ENCODE assay signal across 8 mouse cellular contexts in genomic region chr6:149311044-149311443, GRCm38 (mm10). TPM values are rescaled to one million over a fixed set of nuclear protein-coding genes. Genes with fewer than 3 reads are reported as not detected.
DNase-seq lines count a peak whose midpoint lies in the region; ATAC-seq lines count a peak whose summit lies in the region.

No protein-coding gene starts in this region.

- H3K4me1 ChIP-seq in neural tube, embryonic 12.5 days, result peaks cover 14% of the 10 kb centered on the region
- H3K4me1 ChIP-seq in forebrain, embryonic 11.5 days (replicated peaks; ENCODE audit: control insufficient read depth, insufficient read depth, low read length), result 0 out of 2 replicates have a peak, but pooled peaks cover 4% of the 10 kb centered on the region
- H3K4me1 ChIP-seq in limb, embryonic 15.5 days, result peaks cover 7% of the 10 kb centered on the region; the same call in 1 of the 2 replicates
- peaks cover 16% of the 10 kb centered on the region; the same call in 1 of the 2 replicates for H3K4me1 ChIP-seq in stomach, embryonic 16.5 days (ENCODE audit: control insufficient read depth, insufficient read depth, low read length)

- ATAC-seq in neural tube, embryonic 12.5 days (ENCODE audit: low FRiP score, low read depth), result no peak
- no peak for ATAC-seq in forebrain, embryonic 11.5 days (replicated peaks; ENCODE audit: low FRiP score)
- no peak for ATAC-seq in limb, embryonic 15.5 days (ENCODE audit: insufficient number of reproducible peaks, low FRiP score, low TSS enrichment, low read depth)
- ATAC-seq in stomach, embryonic 16.5 days (ENCODE audit: insufficient read depth, low FRiP score), result no peak
- ATAC-seq in activated CD4-positive, CD25-positive, alpha-beta regulatory T cell, adult 4 months, result no peak

- H3K4me3 ChIP-seq in neural tube, embryonic 12.5 days, result no peak overlapping the region
- no peak overlapping the region for H3K4me3 ChIP-seq in forebrain, embryonic 11.5 days (ENCODE audit: low read depth, low read length)
- H3K4me3 ChIP-seq in limb, embryonic 15.5 days, result peak overlapping the region; percentile 94; the same call in 1 of the 2 replicates
- H3K4me3 ChIP-seq in stomach, embryonic 16.5 days (replicated peaks; ENCODE audit: low read length), result peak overlapping the region; percentile 61; the same call in 1 of the 2 replicates

- no peaks in the 10 kb centered on the region for H3K27me3 ChIP-seq in neural tube, embryonic 12.5 days (replicated peaks)
- H3K27me3 ChIP-seq in forebrain, embryonic 11.5 days (ENCODE audit: control insufficient read depth, insufficient read depth, low read length), result no peaks in the 10 kb centered on the region
- H3K27me3 ChIP-seq in limb, embryonic 15.5 days, result no peaks in the 10 kb centered on the region
- H3K27me3 ChIP-seq in stomach, embryonic 16.5 days (ENCODE audit: control insufficient read depth, insufficient read depth, low read length), result no peaks in the 10 kb centered on the region

- H3K27ac ChIP-seq in neural tube, embryonic 12.5 days, result no peak overlapping the region
- no peak overlapping the region for H3K27ac ChIP-seq in forebrain, embryonic 11.5 days (ENCODE audit: low read depth, low read length)
- no peak overlapping the region for H3K27ac ChIP-seq in limb, embryonic 15.5 days
- H3K27ac ChIP-seq in stomach, embryonic 16.5 days (ENCODE audit: low read length), result no peak overlapping the region

- DNase-seq in neural tube, embryonic 10.5 days (ENCODE audit: extremely low spot score, low spot score), result no peak
- no peak for DNase-seq in forebrain, embryonic 11.5 days (ENCODE audit: low spot score)
- DNase-seq in right cerebral cortex, adult 2 months (ENCODE audit: low spot score in 2 of 2), result no peak
- no peak for DNase-seq in adrenal gland, adult 2 months

- peak overlapping the region; percentile 58 for H3K4me2 ChIP-seq in neural tube, embryonic 12.5 days (replicated peaks)
- H3K4me2 ChIP-seq in forebrain, embryonic 11.5 days (ENCODE audit: low read depth, low read length, severe bottlenecking), result peak overlapping the region; percentile 9; the same call in 1 of the 2 replicates
- no peak overlapping the region for H3K4me2 ChIP-seq in limb, embryonic 15.5 days
- H3K4me2 ChIP-seq in stomach, embryonic 16.5 days (ENCODE audit: low read depth, low read length), result peak overlapping the region; percentile 66

- no peak overlapping the region for H3K9ac ChIP-seq in neural tube, embryonic 12.5 days
- H3K9ac ChIP-seq in forebrain, embryonic 11.5 days (ENCODE audit: low read length), result no peak overlapping the region
- no peak overlapping the region for H3K9ac ChIP-seq in limb, embryonic 15.5 days
- H3K9ac ChIP-seq in stomach, embryonic 16.5 days (ENCODE audit: low read length), result no peak overlapping the region

- H3K36me3 ChIP-seq in neural tube, embryonic 12.5 days, result peaks cover 18% of the 10 kb centered on the region; the same call in 1 of the 2 replicates
- no peaks in the 10 kb centered on the region for H3K36me3 ChIP-seq in forebrain, embryonic 11.5 days (ENCODE audit: control insufficient read depth, insufficient read depth, low read length)
- peaks cover 19% of the 10 kb centered on the region for H3K36me3 ChIP-seq in limb, embryonic 15.5 days
- peaks cover 2% of the 10 kb centered on the region; the same call in 1 of the 2 replicates for H3K36me3 ChIP-seq in stomach, embryonic 16.5 days (ENCODE audit: control insufficient read depth, insufficient read depth, low read length)

- no peaks in the 10 kb centered on the region for H3K9me3 ChIP-seq in neural tube, embryonic 12.5 days
- H3K9me3 ChIP-seq in forebrain, embryonic 11.5 days (ENCODE audit: control insufficient read depth, low read length), result no peaks in the 10 kb centered on the region
- H3K9me3 ChIP-seq in limb, embryonic 15.5 days, result no peaks in the 10 kb centered on the region
- H3K9me3 ChIP-seq in stomach, embryonic 16.5 days (replicated peaks; ENCODE audit: control insufficient read depth, low read length), result peaks cover 1% of the 10 kb centered on the region; the same call in 1 of the 2 replicates

- WGBS in neural tube, embryonic 12.5 days, result 71% methylated on average over 2 of the region's 2 CpGs
- 97% methylated on average over 2 of the region's 2 CpGs for WGBS in forebrain, embryonic 11.5 days
- 79% methylated on average over 2 of the region's 2 CpGs for WGBS in limb, embryonic 15.5 days
- WGBS in stomach, embryonic 16.5 days, result 74% methylated on average over 2 of the region's 2 CpGs

RNA-seq across cellular contexts. Expression of gene Resf1, which starts 1.8 kb away (rescaled TPM):
- polyA plus RNA-seq in neural tube, embryonic 12.5 days (2016; fragmentation: Nextera tagmentation; extraction: Ambion mirVana), result 39.6 and 41.6 TPM in 2 replicates
- 42.6 and 49.9 TPM in 2 replicates for polyA plus RNA-seq in forebrain, embryonic 11.5 days (2014; fragmentation: Nextera tagmentation; extraction: Ambion mirVana)
- polyA plus RNA-seq in limb, embryonic 15.5 days (2015; fragmentation: Nextera tagmentation; extraction: Ambion mirVana), result 39.7 and 41.7 TPM in 2 replicates
- 36.7 and 38.6 TPM in 2 replicates for polyA plus RNA-seq in stomach, embryonic 16.5 days (2015; fragmentation: Nextera tagmentation; extraction: Ambion mirVana)
- total RNA-seq in adrenal gland, adult 2 months (2021), result 10 to 100 TPM; 22.6 to 38.7 TPM
- 7.4 and 11.3 TPM in 2 replicates for polyA plus RNA-seq in adrenal gland, adult 2 months (2012; rRNA removed)
- polyA plus RNA-seq in activated CD4-positive, CD25-positive, alpha-beta regulatory T cell, adult 4 months (2017; shearing (Covaris generic)), result 100 to 1,000 TPM; 186 to 274 TPM

Comparison
In these comparisons a context has a peak if more than half of its experiments do, and no peak if none do; other contexts are left out.
1. H3K4me3 ChIP-seq: peak in limb, embryonic 15.5 days (single experiment) and stomach, embryonic 16.5 days (single experiment); none in neural tube, embryonic 12.5 days (single experiment) and forebrain, embryonic 11.5 days (single experiment).